9 mouse cellular contexts compared by ENCODE assay signal in genomic region chr7:16739056-16739604, GRCm38 (mm10). TPM values are rescaled to one million over a fixed set of nuclear protein-coding genes. Genes with fewer than 3 reads are reported as not detected.
DNase-seq lines count a peak whose midpoint lies in the region; ATAC-seq and TF ChIP-seq lines count a peak whose summit lies in the region.
"Had no signal": no experiment of that assay in that cellular context is flagged by ENCODE, and none has a peak within 500 bp of the region (broad histone marks: within the 10 kb centered on the region; RNA-seq: fewer than 3 reads in every experiment).

No protein-coding gene starts in this region.

- 33% methylated on average over 10 of the region's 10 CpGs for WGBS in liver, embryonic 12.5 days (ENCODE audit: insufficient replicate concordance)

- no peaks in the 10 kb centered on the region for H3K9me3 ChIP-seq in liver, embryonic 12.5 days (replicated peaks)

- peak overlapping the region; percentile 89 for H3K9ac ChIP-seq in liver, embryonic 12.5 days

- H3K27ac ChIP-seq in gastrocnemius, adult 2 months, result peak overlapping the region; percentile 91
- peak overlapping the region; percentile 67 for H3K27ac ChIP-seq in liver, embryonic 12.5 days

- TF ChIP-seq CTCF in gastrocnemius, adult 2 months (IDR thresholded peaks at IDR 0.05), result no peak

- H3K36me3 ChIP-seq in liver, embryonic 12.5 days, result peaks cover 35% of the 10 kb centered on the region

- no peaks in the 10 kb centered on the region for H3K27me3 ChIP-seq in liver, embryonic 12.5 days (replicated peaks)

- H3K4me1 ChIP-seq in liver, embryonic 12.5 days, result peaks cover 32% of the 10 kb centered on the region

- intact Hi-C loops in gastrocnemius, adult 2 months (cut with DNase I), result no loop called here

- peak overlapping the region; percentile 82 for H3K4me2 ChIP-seq in liver, embryonic 12.5 days

- ATAC-seq in liver, embryonic 12.5 days, result no peak
- no peak for ATAC-seq in megakaryocyte progenitor cell, adult 5-6 weeks (replicated peaks; ENCODE audit: poor library complexity)

- DNase-seq in gastrocnemius, adult 2 months, result no peak
- no peak for DNase-seq in gastrocnemius, adult 8-10 months (ENCODE audit: low spot score in 2 of 2)
- peak; percentile 22 for DNase-seq in thymus, postnatal 14 days
- DNase-seq in thymus, adult 18-20 months, result no peak
- DNase-seq in right cerebral cortex, adult 18-20 months, result no peak
- no peak for DNase-seq in spleen, postnatal 4 days (ENCODE audit: low spot score in 2 of 2)
- DNase-seq: spleen, adult 18-20 months had no signal

- H3K4me3 ChIP-seq in gastrocnemius, adult 2 months, result peak overlapping the region; percentile 89
- H3K4me3 ChIP-seq in liver, embryonic 12.5 days, result peak overlapping the region; percentile 83

RNA-seq across cellular contexts. Expression of gene Ap2s1, which starts 0.9 kb away (rescaled TPM):
- total RNA-seq in gastrocnemius, adult 2 months (2021), result 10 to 100 TPM; 49.6 to 56.4 TPM
- 10 to 100 TPM; 37.0 to 54.4 (median 47.1) TPM for total RNA-seq in gastrocnemius, adult 8-10 months (2022)
- polyA plus RNA-seq in liver, embryonic 12.5 days (2016; fragmentation: Nextera tagmentation; extraction: Ambion mirVana), result 218 and 230 TPM in 2 replicates
- 162 and 164 TPM in 2 replicates for total RNA-seq in megakaryocyte progenitor cell, adult 5-6 weeks (2015)
- 73.9 and 88.7 TPM in 2 replicates for total RNA-seq in megakaryocyte progenitor cell, adult 5-6 weeks (2017)

RNA-seq across cellular contexts. Expression of gene Ceacam9, which starts 17.4 kb away (rescaled TPM):
- not detected for total RNA-seq in gastrocnemius, adult 2 months (2021)
- total RNA-seq in gastrocnemius, adult 8-10 months (2022), result not detected
- polyA plus RNA-seq in liver, embryonic 12.5 days (2016; fragmentation: Nextera tagmentation; extraction: Ambion mirVana), result not detected in 2 replicates
- not detected in 2 replicates for total RNA-seq in megakaryocyte progenitor cell, adult 5-6 weeks (2015)
- total RNA-seq in megakaryocyte progenitor cell, adult 5-6 weeks (2017), result not detected in 2 replicates

RNA-seq across cellular contexts. Expression of gene Slc1a5, which starts 42.0 kb away (rescaled TPM):
- 10 to 100 TPM; 11.0 to 14.6 TPM for total RNA-seq in gastrocnemius, adult 2 months (2021)
- total RNA-seq in gastrocnemius, adult 8-10 months (2022), result 10 to 100 TPM in 3 of 4 experiments, 1 to 10 TPM in 1; 8.7 to 30.2 (median 14.9) TPM
- polyA plus RNA-seq in liver, embryonic 12.5 days (2016; fragmentation: Nextera tagmentation; extraction: Ambion mirVana), result 127 and 128 TPM in 2 replicates
- 73.2 and 79.5 TPM in 2 replicates for total RNA-seq in megakaryocyte progenitor cell, adult 5-6 weeks (2015)
- total RNA-seq in megakaryocyte progenitor cell, adult 5-6 weeks (2017), result 39.1 and 48.3 TPM in 2 replicates
